Mouse (Mus musculus): Measurements from ENCODE around the gene Hp. TPM values are rescaled to one million over a fixed set of nuclear protein-coding genes. Genes with fewer than 3 reads are reported as not detected.

Gene Hp
- polyA plus RNA-seq, 1 experiment from 2014 or later = 8.2 TPM

- peak within 1 kb of the TSS; percentile 91 for H3K4me2 ChIP-seq (replicated peaks; ENCODE audit: low read depth, low read length)
- peak within 1 kb of the TSS; percentile 98 for H3K4me3 ChIP-seq (ENCODE audit: low read length)
- peak within 1 kb of the TSS; percentile 97 for H3K27ac ChIP-seq (ENCODE audit: low read length)
- under 1% methylated on average over 52 of the region's 52 CpGs for WGBS
- ATAC-seq (ENCODE audit: low FRiP score, low TSS enrichment) = peak; percentile 100
- H3K27me3 ChIP-seq (ENCODE audit: insufficient read depth, low read length) = no peaks in the 10 kb centered on the region
- no peaks in the 10 kb centered on the region for H3K9me3 ChIP-seq (ENCODE audit: low read length)
- peaks cover 23% of the 10 kb centered on the region for H3K36me3 ChIP-seq (ENCODE audit: insufficient read depth, low read length)
- H3K9ac ChIP-seq (replicated peaks; ENCODE audit: low read length) = peak within 1 kb of the TSS; percentile 97
- peaks cover 16% of the 10 kb centered on the region for H3K4me1 ChIP-seq (ENCODE audit: insufficient read depth, low read length)
Measured at GRCm38 (mm10) chr8:109565498-109566333, 13.3 kb downstream of the Hp start, which contains the start of the genes Dhx38 and Txnl4b. Dhx38 (minus strand) TSS chr8:109565861. Txnl4b (plus strand) TSS chr8:109565892.

GRCm38 (mm10) chr8:109564766-109565165 is 14.2 kb downstream of the Hp start:
- Histone ChIP-seq H3K27ac (ENCODE audit: low read length) (peak overlapping the region; percentile 97), H3K4me2 (replicated peaks; ENCODE audit: low read depth, low read length) (peak overlapping the region; percentile 91), H3K4me1 (ENCODE audit: insufficient read depth, low read length) (peaks cover 16% of the 10 kb centered on the region), H3K9ac (replicated peaks; ENCODE audit: low read length) (peak overlapping the region; percentile 97), H3K36me3 (ENCODE audit: insufficient read depth, low read length) (peaks cover 32% of the 10 kb centered on the region), H3K27me3 (ENCODE audit: insufficient read depth, low read length) (no peaks in the 10 kb centered on the region), H3K9me3 (ENCODE audit: low read length) (no peaks in the 10 kb centered on the region), H3K4me3 (ENCODE audit: low read length) (peak overlapping the region; percentile 98)
- ATAC-seq (ENCODE audit: low FRiP score, low TSS enrichment) = no peak
- WGBS = 6% methylated on average over 10 of the region's 10 CpGs

- Histone ChIP-seq H3K9ac (replicated peaks; ENCODE audit: low read length) (no peak overlapping the region), H3K36me3 (ENCODE audit: insufficient read depth, low read length) (peaks cover 38% of the 10 kb centered on the region), H3K27me3 (ENCODE audit: insufficient read depth, low read length) (no peaks in the 10 kb centered on the region), H3K4me1 (ENCODE audit: insufficient read depth, low read length) (peaks cover 16% of the 10 kb centered on the region), H3K9me3 (ENCODE audit: low read length) (no peaks in the 10 kb centered on the region), H3K4me3 (ENCODE audit: low read length) (no peak overlapping the region), H3K4me2 (replicated peaks; ENCODE audit: low read depth, low read length) (no peak overlapping the region), H3K27ac (ENCODE audit: low read length) (no peak overlapping the region)
- ATAC-seq (ENCODE audit: low FRiP score, low TSS enrichment) = no peak
- WGBS = 80% methylated on average over 2 of the region's 2 CpGs
Measured at GRCm38 (mm10) chr8:109563881-109564280, 15.1 kb downstream of the Hp start.

- H3K27ac ChIP-seq (ENCODE audit: low read length) = no peak overlapping the region
- H3K4me2 ChIP-seq (replicated peaks; ENCODE audit: low read depth, low read length) = no peak overlapping the region
- ATAC-seq (ENCODE audit: low FRiP score, low TSS enrichment) = no peak
- 40% methylated on average over 3 of the region's 3 CpGs for WGBS
- no peaks in the 10 kb centered on the region for H3K27me3 ChIP-seq (ENCODE audit: insufficient read depth, low read length)
- peaks cover 96% of the 10 kb centered on the region for H3K36me3 ChIP-seq (ENCODE audit: insufficient read depth, low read length)
- no peak overlapping the region for H3K9ac ChIP-seq (replicated peaks; ENCODE audit: low read length)
- H3K4me3 ChIP-seq (ENCODE audit: low read length) = no peak overlapping the region
- no peaks in the 10 kb centered on the region for H3K4me1 ChIP-seq (ENCODE audit: insufficient read depth, low read length)
- H3K9me3 ChIP-seq (ENCODE audit: low read length) = no peaks in the 10 kb centered on the region
Measured at GRCm38 (mm10) chr8:109551663-109552062, 27.3 kb downstream of the Hp start.

- no peak overlapping the region for H3K27ac ChIP-seq (ENCODE audit: low read length)
- H3K9ac ChIP-seq (replicated peaks; ENCODE audit: low read length) = no peak overlapping the region
- H3K4me2 ChIP-seq (replicated peaks; ENCODE audit: low read depth, low read length) = no peak overlapping the region
- H3K4me1 ChIP-seq (ENCODE audit: insufficient read depth, low read length) = no peaks in the 10 kb centered on the region
- no peaks in the 10 kb centered on the region for H3K9me3 ChIP-seq (ENCODE audit: low read length)
- 53% methylated on average over 3 of the region's 3 CpGs for WGBS
- H3K27me3 ChIP-seq (ENCODE audit: insufficient read depth, low read length) = no peaks in the 10 kb centered on the region
- no peak for ATAC-seq (ENCODE audit: low FRiP score, low TSS enrichment)
- peaks cover 26% of the 10 kb centered on the region for H3K36me3 ChIP-seq (ENCODE audit: insufficient read depth, low read length)
- no peak overlapping the region for H3K4me3 ChIP-seq (ENCODE audit: low read length)
Measured at GRCm38 (mm10) chr8:109544049-109544448, 34.9 kb downstream of the Hp start.

GRCm38 (mm10) chr8:109542748-109543519 is 36.0 kb downstream of the Hp start:
- no peak for ATAC-seq (ENCODE audit: low FRiP score, low TSS enrichment)

GRCm38 (mm10) chr8:109542165-109542564 is 36.8 kb downstream of the Hp start:
- Histone ChIP-seq H3K36me3 (ENCODE audit: insufficient read depth, low read length) (peaks cover 7% of the 10 kb centered on the region), H3K27me3 (ENCODE audit: insufficient read depth, low read length) (no peaks in the 10 kb centered on the region), H3K4me2 (replicated peaks; ENCODE audit: low read depth, low read length) (no peak overlapping the region), H3K9ac (replicated peaks; ENCODE audit: low read length) (no peak overlapping the region), H3K9me3 (ENCODE audit: low read length) (no peaks in the 10 kb centered on the region), H3K27ac (ENCODE audit: low read length) (no peak overlapping the region), H3K4me1 (ENCODE audit: insufficient read depth, low read length) (no peaks in the 10 kb centered on the region), H3K4me3 (ENCODE audit: low read length) (no peak overlapping the region)
- WGBS = 69% methylated on average over 5 of the region's 5 CpGs
- no peak for ATAC-seq (ENCODE audit: low FRiP score, low TSS enrichment)

More at GRCm38 (mm10) chr8:109542748-109543519, 36.0 kb downstream of the Hp start:
- H3K9ac ChIP-seq (replicated peaks; ENCODE audit: low read length) = no peak overlapping the region
- H3K4me2 ChIP-seq (replicated peaks; ENCODE audit: low read depth, low read length) = no peak overlapping the region
- 76% methylated on average over 8 of the region's 8 CpGs for WGBS
- no peak overlapping the region for H3K27ac ChIP-seq (ENCODE audit: low read length)
- no peaks in the 10 kb centered on the region for H3K27me3 ChIP-seq (ENCODE audit: insufficient read depth, low read length)
- H3K9me3 ChIP-seq (ENCODE audit: low read length) = no peaks in the 10 kb centered on the region
- no peak overlapping the region for H3K4me3 ChIP-seq (ENCODE audit: low read length)
- no peaks in the 10 kb centered on the region for H3K4me1 ChIP-seq (ENCODE audit: insufficient read depth, low read length)
- H3K36me3 ChIP-seq (ENCODE audit: insufficient read depth, low read length) = peaks cover 15% of the 10 kb centered on the region

GRCm38 (mm10) chr8:109536703-109537102 is 42.3 kb downstream of the Hp start:
- Histone ChIP-seq H3K36me3 (ENCODE audit: insufficient read depth, low read length) (no peaks in the 10 kb centered on the region), H3K27ac (ENCODE audit: low read length) (no peak overlapping the region), H3K27me3 (ENCODE audit: insufficient read depth, low read length) (no peaks in the 10 kb centered on the region), H3K9ac (replicated peaks; ENCODE audit: low read length) (0 out of 2 replicates have a peak overlapping the region, but pooled peaks have one; percentile 36), H3K4me1 (ENCODE audit: insufficient read depth, low read length) (no peaks in the 10 kb centered on the region), H3K4me3 (ENCODE audit: low read length) (peak overlapping the region; percentile 23; the same call in 1 of the 2 replicates), H3K4me2 (replicated peaks; ENCODE audit: low read depth, low read length) (peak overlapping the region; percentile 45), H3K9me3 (ENCODE audit: low read length) (no peaks in the 10 kb centered on the region)
- WGBS = 0% methylated on average over 5 of the region's 5 CpGs
- peak; percentile 92 for ATAC-seq (ENCODE audit: low FRiP score, low TSS enrichment)

- Histone ChIP-seq H3K4me3 (ENCODE audit: low read length) (no peak overlapping the region), H3K4me1 (ENCODE audit: insufficient read depth, low read length) (no peaks in the 10 kb centered on the region), H3K27me3 (ENCODE audit: insufficient read depth, low read length) (no peaks in the 10 kb centered on the region), H3K27ac (ENCODE audit: low read length) (no peak overlapping the region), H3K36me3 (ENCODE audit: insufficient read depth, low read length) (no peaks in the 10 kb centered on the region), H3K4me2 (replicated peaks; ENCODE audit: low read depth, low read length) (no peak overlapping the region), H3K9ac (replicated peaks; ENCODE audit: low read length) (no peak overlapping the region), H3K9me3 (ENCODE audit: low read length) (no peaks in the 10 kb centered on the region)
- 89% methylated on average over 19 of the region's 19 CpGs for WGBS
- no peak for ATAC-seq (ENCODE audit: low FRiP score, low TSS enrichment)
Measured at GRCm38 (mm10) chr8:109535140-109535990, 43.6 kb downstream of the Hp start.

Data from kidney, embryonic 16.5 days (tissue).